In genomic region chr17:27480143-27481103, GRCm38 (mm10) we compare ENCODE assay signal across 10 mouse cellular contexts. TPM values are rescaled to one million over a fixed set of nuclear protein-coding genes. Genes with fewer than 3 reads are reported as not detected.
DNase-seq lines count a peak whose midpoint lies in the region; ATAC-seq and TF ChIP-seq lines count a peak whose summit lies in the region.
"Had no signal": no experiment of that assay in that cellular context is flagged by ENCODE, and none has a peak within 500 bp of the region (broad histone marks: within the 10 kb centered on the region; RNA-seq: fewer than 3 reads in every experiment).

No protein-coding gene starts in this region.

- H3K27ac ChIP-seq in embryonic facial prominence, embryonic 12.5 days: 0 out of 2 replicates have a peak overlapping the region, but pooled peaks have one; percentile 20
- H3K27ac ChIP-seq in liver, embryonic 14.5 days: no peak overlapping the region
- peak overlapping the region; percentile 48 for H3K27ac ChIP-seq in neural tube, embryonic 15.5 days (replicated peaks)

- no peak for TF ChIP-seq EP300 in liver, embryonic 14.5 days (IDR thresholded peaks at IDR 0.05; ENCODE audit: low read depth)

- H3K27me3 ChIP-seq in E14TG2a.4 (ENCODE audit: insufficient read depth, low read length): peaks cover 47% of the 10 kb centered on the region
- H3K27me3 ChIP-seq in embryonic facial prominence, embryonic 12.5 days: no peaks in the 10 kb centered on the region
- H3K27me3 ChIP-seq in liver, embryonic 14.5 days (ENCODE audit: control insufficient read depth, insufficient read depth, low read length): no peaks in the 10 kb centered on the region
- H3K27me3 ChIP-seq in neural tube, embryonic 15.5 days (replicated peaks): no peaks in the 10 kb centered on the region

- peak; percentile 9 to 11 for DNase-seq in heart, postnatal 36 days
- no peak for DNase-seq in liver, embryonic 14.5 days (ENCODE audit: low read depth in 3 of 3, low spot score in 3 of 3)
- DNase-seq in spleen, adult 18-20 months: no peak
- no peak for DNase-seq in adrenal gland, postnatal 36 days
- DNase-seq in layer of hippocampus, postnatal 10 days (ENCODE audit: low spot score in 2 of 2): no peak

- no peak overlapping the region for H3K9ac ChIP-seq in embryonic facial prominence, embryonic 12.5 days
- no peak overlapping the region for H3K9ac ChIP-seq in liver, embryonic 14.5 days (replicated peaks)
- no peak overlapping the region for H3K9ac ChIP-seq in neural tube, embryonic 15.5 days (replicated peaks)

- H3K4me1 ChIP-seq in E14TG2a.4 (replicated peaks; ENCODE audit: low read depth, low read length): peaks cover 33% of the 10 kb centered on the region
- H3K4me1 ChIP-seq in embryonic facial prominence, embryonic 12.5 days: peaks cover 8% of the 10 kb centered on the region; the same call in 1 of the 2 replicates
- no peaks in the 10 kb centered on the region for H3K4me1 ChIP-seq in liver, embryonic 14.5 days (replicated peaks; ENCODE audit: control insufficient read depth in 2 of 2, insufficient read depth in 2 of 2, low read length in 1 of 2)
- H3K4me1 ChIP-seq in neural tube, embryonic 15.5 days: peaks cover 25% of the 10 kb centered on the region

- H3K4me3 ChIP-seq in E14TG2a.4 (replicated peaks; ENCODE audit: low read length): peak overlapping the region; percentile 51
- H3K4me3 ChIP-seq in embryonic facial prominence, embryonic 12.5 days: no peak overlapping the region
- H3K4me3 ChIP-seq in liver, embryonic 14.5 days (ENCODE audit: insufficient read depth in 1 of 2, low read depth in 2 of 2, low read length in 2 of 2): no peak overlapping the region
- no peak overlapping the region for H3K4me3 ChIP-seq in neural tube, embryonic 15.5 days (replicated peaks)
- H3K4me3 ChIP-seq: myocyte had no signal

- H3K9me3 ChIP-seq in E14TG2a.4 (ENCODE audit: low read length): no peaks in the 10 kb centered on the region
- H3K9me3 ChIP-seq in embryonic facial prominence, embryonic 12.5 days: no peaks in the 10 kb centered on the region
- no peaks in the 10 kb centered on the region for H3K9me3 ChIP-seq in liver, embryonic 14.5 days (ENCODE audit: control insufficient read depth, low read length)
- no peaks in the 10 kb centered on the region for H3K9me3 ChIP-seq in neural tube, embryonic 15.5 days (replicated peaks)

- ATAC-seq in embryonic facial prominence, embryonic 12.5 days (ENCODE audit: insufficient number of reproducible peaks, insufficient read depth, low FRiP score, low TSS enrichment): no peak
- no peak for ATAC-seq in liver, embryonic 14.5 days (ENCODE audit: insufficient read depth)
- ATAC-seq in neural tube, embryonic 15.5 days (ENCODE audit: low FRiP score): peak; percentile 23; the same call in 1 of the 2 replicates
- ATAC-seq: Patski had no signal

- peak overlapping the region; percentile 17 for H3K4me2 ChIP-seq in embryonic facial prominence, embryonic 12.5 days (replicated peaks)
- H3K4me2 ChIP-seq in liver, embryonic 14.5 days (ENCODE audit: low read depth): peak overlapping the region; percentile 13; the same call in 1 of the 2 replicates
- 0 out of 2 replicates have a peak overlapping the region, but pooled peaks have one; percentile 2 for H3K4me2 ChIP-seq in neural tube, embryonic 15.5 days

- no peaks in the 10 kb centered on the region for H3K36me3 ChIP-seq in E14TG2a.4 (ENCODE audit: insufficient read depth, low read length)
- H3K36me3 ChIP-seq in embryonic facial prominence, embryonic 12.5 days: no peaks in the 10 kb centered on the region
- H3K36me3 ChIP-seq in liver, embryonic 14.5 days (replicated peaks; ENCODE audit: control insufficient read depth, insufficient read depth, low read depth): no peaks in the 10 kb centered on the region
- no peaks in the 10 kb centered on the region for H3K36me3 ChIP-seq in neural tube, embryonic 15.5 days

- WGBS in embryonic facial prominence, embryonic 12.5 days: 48% methylated on average over 29 of the region's 29 CpGs
- WGBS in liver, embryonic 14.5 days (ENCODE audit: insufficient replicate concordance): 27% methylated on average over 29 of the region's 29 CpGs
- 54% methylated on average over 29 of the region's 29 CpGs for WGBS in neural tube, embryonic 15.5 days

- intact Hi-C loops in heart, postnatal 36 days (cut with DNase I): no loop called here

- no peak for TF ChIP-seq CTCF in E14TG2a.4 (conservative IDR thresholded peaks at IDR 0.05; ENCODE audit: low read length)
- TF ChIP-seq CTCF in liver, embryonic 14.5 days (IDR thresholded peaks at IDR 0.05; ENCODE audit: low read depth): no peak

RNA-seq across cellular contexts. Expression of gene Grm4, which starts 40.8 kb away (rescaled TPM):
- 0.68 and 0.73 TPM in 2 replicates for polyA plus RNA-seq in embryonic facial prominence, embryonic 12.5 days (2016; fragmentation: Nextera tagmentation; extraction: Ambion mirVana)
- under 1 TPM; 0.11 to 0.14 TPM for total RNA-seq in heart, postnatal 36 days (2021)
- 0.01 and 0.04 TPM in 2 replicates for polyA plus RNA-seq in liver, embryonic 14.5 days (2012; rRNA removed)
- not detected in 2 replicates for polyA plus RNA-seq in liver, embryonic 14.5 days (2014; fragmentation: Nextera tagmentation; extraction: Ambion mirVana)
- polyA plus RNA-seq in neural tube, embryonic 15.5 days (2015; fragmentation: Nextera tagmentation; extraction: Ambion mirVana): 9.7 and 10.1 TPM in 2 replicates
- 10 to 100 TPM in 1 of 2 experiments, 1 to 10 TPM in 1; 3.4 to 12.2 TPM for total RNA-seq in adrenal gland, postnatal 36 days (2021)
- 10 to 100 TPM; 12.2 to 16.1 TPM for total RNA-seq in layer of hippocampus, postnatal 10 days (2021)
- polyA plus RNA-seq: myocyte had no signal

Comparison
In these comparisons a context has a peak if more than half of its experiments do, and no peak if none do; other contexts are left out.
1. DNase-seq: peak in heart, postnatal 36 days (2 of 2); none in liver, embryonic 14.5 days (0 of 3), spleen, adult 18-20 months (0 of 2), adrenal gland, postnatal 36 days (0 of 2) and layer of hippocampus, postnatal 10 days (0 of 2).
2. Peak in every context shown above with its lines, with median percentiles within 50 percentile points of each other: H3K4me2 ChIP-seq.